Mouse (Mus musculus) olfactory bulb, adult 2 months (tissue): ENCODE data around the gene Uchl1.

ENCODE experiments used
- CTCF ChIP-seq: fragments of 200-500 bp; IDR thresholded peaks from 2 replicates; pipeline ENCODE4 v1.5.1; 2012; ENCODE audit warnings: low read depth, mild to moderate bottlenecking, low read length, moderate library complexity; ENCODE audit not compliant: insufficient read depth
- POLR2A ChIP-seq: fragments of 200-500 bp; IDR thresholded peaks from 2 replicates; pipeline ENCODE4 v1.6.1; 2012; ENCODE audit warnings: mild to moderate bottlenecking, low read depth, low read length, moderate library complexity; ENCODE audit not compliant: insufficient read depth

- TF ChIP-seq CTCF (no peak), POLR2A (no peak)
Observed at GRCm38 (mm10) chr5:66707859-66708258, 32.0 kb downstream of the Uchl1 start.
